Comparison of ENCODE assay signal across 8 mouse cellular contexts in the genomic region with DNA sequence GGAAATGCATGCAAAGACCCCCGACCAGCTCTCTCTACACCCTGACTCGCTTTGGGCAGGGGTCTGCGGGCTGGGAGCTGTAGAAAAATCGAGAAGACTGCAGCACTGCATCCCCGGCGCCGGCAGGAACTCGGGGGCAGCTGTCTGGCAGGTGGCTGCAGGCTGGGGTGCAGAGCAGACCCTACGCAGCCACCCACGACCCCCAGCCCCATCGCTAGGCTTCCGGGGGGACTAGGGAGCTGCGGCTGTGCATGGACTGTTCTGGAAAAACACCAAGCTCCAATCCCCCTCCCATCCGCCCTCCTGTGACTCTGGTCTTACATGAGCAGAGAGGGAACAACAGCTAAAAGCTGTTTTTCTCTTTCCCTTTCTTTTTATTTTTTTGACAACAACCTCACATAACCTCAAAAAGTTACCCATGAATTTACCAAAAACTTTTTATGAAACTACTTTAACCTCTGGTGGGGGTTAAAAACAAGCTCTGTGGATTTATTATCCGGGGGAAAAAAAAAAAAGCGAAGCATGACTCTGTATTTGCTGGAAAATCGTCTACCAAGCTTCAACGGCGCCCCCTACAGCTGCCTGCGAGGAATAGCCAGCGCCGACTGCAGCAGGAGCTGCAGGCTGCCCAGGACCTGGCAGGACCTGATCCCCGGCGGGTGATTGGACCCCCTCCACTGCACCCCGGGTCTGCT. TPM values are rescaled to one million over a fixed set of nuclear protein-coding genes. Genes with fewer than 3 reads are reported as not detected.
A peak's percentile ranks its signal among the peaks of the same experiment; 100 is the strongest.
DNase-seq lines count a peak whose midpoint lies in the region; ATAC-seq and TF ChIP-seq lines count a peak whose summit lies in the region.

No protein-coding gene starts in this region.

- peak; percentile 98 for TF ChIP-seq CTCF in layer of hippocampus, adult 2 months (conservative IDR thresholded peaks at IDR 0.05)
- TF ChIP-seq CTCF in lung, embryonic 14.5 days (IDR thresholded peaks at IDR 0.05; ENCODE audit: low read depth), result peak; percentile 86

- H3K27ac ChIP-seq in ES-E14 (ENCODE audit: insufficient read depth, low read depth, low read length, poor library complexity, severe bottlenecking), result no peak overlapping the region
- no peak overlapping the region for H3K27ac ChIP-seq in forebrain, embryonic 16.5 days (ENCODE audit: low read length)
- peak overlapping the region; percentile 74 for H3K27ac ChIP-seq in layer of hippocampus, adult 2 months
- H3K27ac ChIP-seq in lung, embryonic 14.5 days (ENCODE audit: low read depth), result peak overlapping the region; percentile 73; the same call in 1 of the 2 replicates

- H3K27me3 ChIP-seq in forebrain, embryonic 16.5 days (replicated peaks; ENCODE audit: control insufficient read depth, insufficient read depth, low read length), result peaks cover 11% of the 10 kb centered on the region; the same call in 1 of the 2 replicates
- H3K27me3 ChIP-seq in lung, embryonic 14.5 days (ENCODE audit: insufficient read depth, low read length), result no peaks in the 10 kb centered on the region

- H3K4me3 ChIP-seq in ES-E14 (ENCODE audit: insufficient read depth in 1 of 2, low read depth in 1 of 2, low read length in 2 of 2, poor library complexity in 1 of 2, severe bottlenecking in 1 of 2), result peak overlapping the region; percentile 39 to 40; a peak in 3 of 4 replicates
- H3K4me3 ChIP-seq in forebrain, embryonic 16.5 days (replicated peaks; ENCODE audit: low read length), result peak overlapping the region; percentile 50
- peak overlapping the region; percentile 50 for H3K4me3 ChIP-seq in layer of hippocampus, adult 2 months
- peak overlapping the region; percentile 38 for H3K4me3 ChIP-seq in lung, embryonic 14.5 days (ENCODE audit: low read depth, low read length)

- no peaks in the 10 kb centered on the region for H3K36me3 ChIP-seq in ES-E14 (ENCODE audit: control insufficient read depth, insufficient read depth, low read length, poor library complexity, severe bottlenecking)
- no peaks in the 10 kb centered on the region for H3K36me3 ChIP-seq in forebrain, embryonic 16.5 days (ENCODE audit: control insufficient read depth, insufficient read depth)
- no peaks in the 10 kb centered on the region for H3K36me3 ChIP-seq in lung, embryonic 14.5 days (ENCODE audit: insufficient read depth)

- H3K4me1 ChIP-seq in ES-E14 (ENCODE audit: control insufficient read depth in 2 of 2, insufficient read depth in 2 of 2, low read length in 2 of 2, poor library complexity in 1 of 2), result peaks cover 0 to 12% of the 10 kb centered on the region in 2 experiments; a peak in 1 of 4 replicates
- peaks cover 8% of the 10 kb centered on the region for H3K4me1 ChIP-seq in forebrain, embryonic 16.5 days (replicated peaks; ENCODE audit: control insufficient read depth, insufficient read depth, low read length)
- no peaks in the 10 kb centered on the region for H3K4me1 ChIP-seq in lung, embryonic 14.5 days (ENCODE audit: insufficient read depth)

- peak overlapping the region; percentile 43; the same call in 1 of the 2 replicates for H3K9ac ChIP-seq in ES-E14 (ENCODE audit: insufficient read depth, low read depth, low read length, poor library complexity, severe bottlenecking)
- H3K9ac ChIP-seq in forebrain, embryonic 16.5 days (replicated peaks; ENCODE audit: low read depth, low read length), result peak overlapping the region; percentile 53
- H3K9ac ChIP-seq in lung, embryonic 14.5 days, result peak overlapping the region; percentile 54

- intact Hi-C loops in heart, postnatal 36 days (cut with DNase I), result loop anchor here (1.0 to 10.0 kb wide), 7 partner anchors 37 to 1089 kb away; a partner anchor contains a TSS

- ATAC-seq in forebrain, embryonic 16.5 days, result peak; percentile 87
- ATAC-seq in lung, embryonic 14.5 days (ENCODE audit: insufficient read depth), result peak; percentile 84
- peak; percentile 62; the same call in 1 of the 2 replicates for ATAC-seq in neutrophil, adult 5-6 weeks (ENCODE audit: extremely low read depth, insufficient number of reproducible peaks, low FRiP score, poor library complexity, severe bottlenecking)

- WGBS in forebrain, embryonic 16.5 days, result under 1% methylated on average over 25 of the region's 25 CpGs
- WGBS in lung, embryonic 14.5 days, result 0% methylated on average over 25 of the region's 25 CpGs

- H3K9me3 ChIP-seq in ES-E14 (ENCODE audit: control insufficient read depth, insufficient read depth, low read depth, low read length), result no peaks in the 10 kb centered on the region
- no peaks in the 10 kb centered on the region for H3K9me3 ChIP-seq in forebrain, embryonic 16.5 days (ENCODE audit: control insufficient read depth, low read length)
- H3K9me3 ChIP-seq in lung, embryonic 14.5 days (ENCODE audit: low read depth, low read length), result no peaks in the 10 kb centered on the region

- DNase-seq in ES-E14 (ENCODE audit: low read depth, low spot score), result peak; percentile 71
- peak; percentile 76 to 85 for DNase-seq in cerebellum, adult 18-20 months
- DNase-seq in heart, postnatal 36 days, result peak; percentile 86 to 93
- DNase-seq in layer of hippocampus, adult 2 months (ENCODE audit: low spot score in 2 of 2), result peak; percentile 86 to 92
- peak; percentile 97 for DNase-seq in lung, embryonic 14.5 days
- peak; percentile 76 for DNase-seq in testis, postnatal 14 days (ENCODE audit: low spot score)

- H3K4me2 ChIP-seq in forebrain, embryonic 16.5 days (ENCODE audit: low read length), result peak overlapping the region; percentile 96
- peak overlapping the region; percentile 88 for H3K4me2 ChIP-seq in lung, embryonic 14.5 days

- in situ Hi-C loops in ES-E14 (cut with MboI; ENCODE audit: low sequenced_read_pairs in 2 of 2, unreplicated experiment in 2 of 2), result loop anchor here (10.0 to 25.0 kb wide), 2 partner anchors 189 to 361 kb away; no protein-coding TSS in a partner anchor

TF ChIP-seq in ES-E14, 5 proteins besides CTCF, POLR2A, EP300 and RAD21:
- TF ChIP-seq HCFC1 (IDR thresholded peaks at IDR 0.05; ENCODE audit: borderline replicate concordance, insufficient read depth, low read length) (no peak), ZNF384 (IDR thresholded peaks at IDR 0.05; ENCODE audit: low read depth, low read length) (peak; percentile 94), ZC3H11A (IDR thresholded peaks at IDR 0.05; ENCODE audit: borderline replicate concordance, low read depth, low read length) (peak; percentile 61; the same call in 1 of the 2 replicates), MAFK (IDR thresholded peaks at IDR 0.05; ENCODE audit: insufficient read depth, low read depth, low read length) (peak; percentile 25; the same call in 1 of the 2 replicates), CHD2 (IDR thresholded peaks at IDR 0.05; ENCODE audit: low read depth, low read length) (no peak)

RNA-seq across cellular contexts. Expression of a gene that starts 30.4 kb away (rescaled TPM):
- total RNA-seq in ES-E14 (2012; rRNA removed), result 0.05 TPM in 1 of 2 replicates, not detected in the other
- polyA plus RNA-seq in forebrain, embryonic 16.5 days (2015; fragmentation: Nextera tagmentation; extraction: Ambion mirVana), result not detected in 2 replicates
- total RNA-seq in heart, postnatal 36 days (2021), result under 1 TPM; 0.08 TPM
- 10 to 100 TPM; 23.0 to 23.1 TPM for total RNA-seq in layer of hippocampus, adult 2 months (2021)
- 0.04 TPM in 1 of 2 replicates, not detected in the other for polyA plus RNA-seq in lung, embryonic 14.5 days (2014; fragmentation: Nextera tagmentation; extraction: Ambion mirVana)
- total RNA-seq in neutrophil, adult 5-6 weeks (2017), result 55.4 and 55.9 TPM in 2 replicates

Comparison
In these comparisons a context has a peak if more than half of its experiments do, and no peak if none do; other contexts are left out.
1. H3K27ac ChIP-seq: peak in layer of hippocampus, adult 2 months (single experiment) and lung, embryonic 14.5 days (single experiment); none in ES-E14 (single experiment) and forebrain, embryonic 16.5 days (single experiment).
2. RNA of a gene that starts 30.4 kb away (total RNA-seq): 55.4 to 55.9 TPM in neutrophil, adult 5-6 weeks and 23.0 to 23.1 TPM in layer of hippocampus, adult 2 months; 0.08 TPM in heart, postnatal 36 days and 0.05 TPM in ES-E14; every median in the first group is over 10 times any median in the second.
3. Peak in every context shown above with its lines, with median percentiles within 50 percentile points of each other: DNase-seq, H3K4me3 ChIP-seq, H3K9ac ChIP-seq and ATAC-seq.